Mouse (Mus musculus) intestine, embryonic 14.5 days (tissue): ENCODE results near the gene Trnp1. TPM values are rescaled to one million over a fixed set of nuclear protein-coding genes. Genes with fewer than 3 reads are reported as not detected.

Experiments
- ATAC-seq: fragments of 200-750 bp; cut with Nextera tagmentation; replicated peaks from 2 replicates; pipeline ENCODE4 v1.8.0; 2017; ENCODE audit warnings: low read depth, moderate number of reproducible peaks, moderate TSS enrichment, moderate library complexity; ENCODE audit not compliant: low FRiP score, low TSS enrichment
- DNase-seq: peaks from one replicate; pipeline ENCODE4 v3.0.0-alpha.2; 2018; ENCODE audit warnings: low spot score
- H3K27ac ChIP-seq: fragments of 300-500 bp; sonication (generic); 2 replicates; pipeline ENCODE4 v1.5.1; 2014; ENCODE audit warnings: low read depth, mild to moderate bottlenecking, control low read depth
- H3K27me3 ChIP-seq: fragments of 300-500 bp; sonication (generic); replicated peaks from 2 replicates; pipeline ENCODE4 v1.6.1; 2014; ENCODE audit warnings: low read length, control low read depth; ENCODE audit not compliant: control insufficient read depth, insufficient read depth
- H3K36me3 ChIP-seq: fragments of 300-500 bp; sonication (generic); 2 replicates; pipeline ENCODE4 v1.6.1; 2014; ENCODE audit warnings: low read length, control low read depth; ENCODE audit not compliant: control insufficient read depth, insufficient read depth
- H3K4me1 ChIP-seq: fragments of 300-500 bp; sonication (generic); replicated peaks from 2 replicates; pipeline ENCODE4 v1.6.1; 2014; ENCODE audit warnings: low read length, control low read depth, mixed read lengths; ENCODE audit not compliant: control insufficient read depth, insufficient read depth
- H3K4me2 ChIP-seq: fragments of 300-500 bp; sonication (generic); 2 replicates; pipeline ENCODE4 v1.6.1; 2014; ENCODE audit warnings: low read length
- H3K4me3 ChIP-seq: fragments of 300-500 bp; sonication (generic); 2 replicates; pipeline ENCODE4 v1.5.1; 2014; ENCODE audit warnings: low read depth, low read length, control low read depth, mixed read lengths
- H3K9ac ChIP-seq: fragments of 300-500 bp; sonication (generic); 2 replicates; pipeline ENCODE4 v1.6.1; 2014; ENCODE audit warnings: mild to moderate bottlenecking, low read length
- H3K9me3 ChIP-seq: fragments of 300-500 bp; sonication (generic); 2 replicates; pipeline ENCODE4 v1.6.1; 2016; ENCODE audit warnings: low read length, control low read depth; ENCODE audit not compliant: control insufficient read depth
- WGBS: fragments of 180-500 bp; shearing (Covaris S2); extraction: QIAGEN DNeasy Blood & Tissue Kit; methylation state at CpG from one replicate; pipeline ENCODE4 v1.1.7; 2014; 5-methylcytosine and 5-hydroxymethylcytosine counted together
- polyA plus RNA-seq: library from polyadenylated mRNA; unstranded; fragments of >200 nt; fragmentation: Nextera tagmentation; extraction: Ambion mirVana; gene quantifications from 2 replicates; pipeline ENCODE4 v1.2.1, GENCODE M21; 2014

Trnp1 gene
- polyA plus RNA-seq, 1 experiment from 2014 or later, result 2.4 TPM

DNA sequence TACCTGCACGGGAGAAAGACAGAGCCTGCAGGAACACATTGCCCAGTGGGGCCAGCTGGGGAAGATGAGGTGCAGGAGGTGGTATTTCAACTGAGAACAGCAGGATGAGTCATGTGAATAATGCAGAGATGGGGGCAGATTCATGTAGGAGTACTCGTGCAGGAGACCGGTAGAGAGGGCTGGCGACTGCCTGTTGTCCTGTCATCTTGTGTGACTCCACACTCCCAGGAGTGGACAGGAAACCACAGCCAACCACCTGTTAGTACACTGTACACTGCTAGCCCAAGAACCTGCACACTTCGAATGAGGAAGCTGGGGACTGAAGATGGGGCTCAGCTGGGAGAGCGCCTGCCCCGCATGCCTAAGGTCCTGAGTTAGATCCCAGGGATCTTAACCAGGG lies 3.2 kb upstream of the Trnp1 start:
- DNase-seq (no peak), ATAC-seq (no peak)
- peaks cover 9% of the 10 kb centered on the region; the same call in 1 of the 2 replicates for H3K4me1 ChIP-seq
- H3K9me3 ChIP-seq, result no peaks in the 10 kb centered on the region
- no peak overlapping the region for H3K27ac ChIP-seq
- H3K4me3 ChIP-seq, result no peak overlapping the region
- WGBS, result 54% methylated on average over 7 of the region's 7 CpGs
- no peak overlapping the region for H3K4me2 ChIP-seq
- no peak overlapping the region for H3K9ac ChIP-seq
- peaks cover 64% of the 10 kb centered on the region for H3K27me3 ChIP-seq
- H3K36me3 ChIP-seq, result no peaks in the 10 kb centered on the region

DNA sequence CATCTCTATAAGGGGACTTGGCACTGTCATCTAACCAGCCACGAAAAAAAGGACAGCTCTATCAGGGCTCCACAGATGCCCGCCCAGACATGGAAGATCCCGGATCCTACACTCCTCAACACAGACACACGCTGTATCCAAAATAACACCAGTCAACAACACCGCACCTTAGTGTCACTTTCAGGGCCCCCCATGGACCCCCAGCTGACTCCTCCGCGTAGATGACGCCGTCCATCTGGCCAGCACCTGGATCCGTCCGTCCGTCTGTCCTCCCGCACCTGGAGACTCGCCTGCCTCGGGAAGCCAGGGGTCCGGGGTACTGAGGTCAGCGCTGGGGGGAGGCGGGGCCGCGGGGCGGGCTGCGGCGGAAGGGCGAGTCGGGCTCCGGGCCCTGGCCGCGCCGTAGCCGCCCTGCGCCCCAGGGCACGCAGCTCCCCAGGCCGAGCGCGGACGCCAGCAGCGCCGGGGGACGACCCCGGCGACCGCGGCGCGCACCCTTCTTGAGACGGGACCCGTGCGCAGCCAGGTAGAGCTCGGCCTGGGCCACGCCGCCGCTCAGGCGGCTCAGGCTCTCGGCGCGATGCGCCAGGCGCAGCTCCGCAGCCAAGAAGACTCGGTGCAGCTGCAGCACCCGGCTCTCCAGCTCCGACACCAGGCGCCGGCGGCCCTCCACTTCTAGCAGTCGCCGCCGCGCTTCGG lies 740 bp downstream of the Trnp1 start:
- Histone ChIP-seq H3K9ac (peak overlapping the region; percentile 48), H3K9me3 (no peaks in the 10 kb centered on the region), H3K36me3 (no peaks in the 10 kb centered on the region), H3K4me3 (peak overlapping the region; percentile 51), H3K27ac (no peak overlapping the region), H3K4me2 (peak overlapping the region; percentile 99), H3K27me3 (peaks cover 82% of the 10 kb centered on the region), H3K4me1 (peaks cover 9% of the 10 kb centered on the region; the same call in 1 of the 2 replicates)
- ATAC-seq (0 out of 2 replicates have a peak, but pooled peaks have one; percentile 34), DNase-seq (no peak)
- under 1% methylated on average over 59 of the region's 70 CpGs for WGBS

DNA sequence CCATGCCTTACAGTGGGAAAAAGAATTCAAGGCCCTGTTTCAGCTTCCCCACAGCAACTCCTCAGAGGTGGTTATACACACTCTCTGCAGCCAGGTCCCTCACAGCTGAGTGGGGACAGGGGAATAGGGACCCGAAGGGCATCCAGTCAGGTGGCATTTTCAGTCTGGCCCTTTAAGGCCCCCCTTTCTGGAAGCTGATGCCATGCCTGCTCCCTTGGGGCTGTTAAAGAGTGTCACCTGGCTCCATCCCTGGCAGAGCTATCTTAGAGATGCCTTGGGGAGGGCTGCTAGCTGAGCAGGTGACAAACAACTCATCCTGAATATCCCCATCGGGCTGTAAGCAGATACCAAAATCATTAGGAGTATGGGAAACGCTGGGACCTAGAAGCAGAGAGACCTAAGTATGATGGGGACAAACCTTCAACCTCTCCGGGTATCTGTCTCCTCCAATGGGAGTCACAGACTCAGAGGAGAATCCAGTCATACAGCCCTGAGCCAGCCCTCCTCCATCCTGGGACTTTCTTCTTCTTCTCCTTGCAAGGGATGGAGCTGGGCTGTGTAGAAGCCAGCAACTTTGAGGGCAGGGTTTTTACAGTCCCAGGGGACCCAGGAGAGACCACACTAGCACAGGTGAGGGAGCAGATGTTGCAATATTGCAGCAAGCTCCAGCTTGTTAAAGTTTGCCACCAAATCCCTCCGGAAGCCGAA lies 1.5 kb downstream of the Trnp1 start:
- Histone ChIP-seq H3K4me3 (peak overlapping the region; percentile 51; the same call in 1 of the 2 replicates), H3K36me3 (no peaks in the 10 kb centered on the region), H3K4me1 (peaks cover 10% of the 10 kb centered on the region; the same call in 1 of the 2 replicates), H3K9ac (no peak overlapping the region), H3K9me3 (no peaks in the 10 kb centered on the region), H3K27me3 (peaks cover 79% of the 10 kb centered on the region), H3K27ac (no peak overlapping the region), H3K4me2 (peak overlapping the region; percentile 99; the same call in 1 of the 2 replicates)
- 30% methylated on average over 6 of the region's 6 CpGs for WGBS
- no peak for ATAC-seq
- no peak for DNase-seq

DNA sequence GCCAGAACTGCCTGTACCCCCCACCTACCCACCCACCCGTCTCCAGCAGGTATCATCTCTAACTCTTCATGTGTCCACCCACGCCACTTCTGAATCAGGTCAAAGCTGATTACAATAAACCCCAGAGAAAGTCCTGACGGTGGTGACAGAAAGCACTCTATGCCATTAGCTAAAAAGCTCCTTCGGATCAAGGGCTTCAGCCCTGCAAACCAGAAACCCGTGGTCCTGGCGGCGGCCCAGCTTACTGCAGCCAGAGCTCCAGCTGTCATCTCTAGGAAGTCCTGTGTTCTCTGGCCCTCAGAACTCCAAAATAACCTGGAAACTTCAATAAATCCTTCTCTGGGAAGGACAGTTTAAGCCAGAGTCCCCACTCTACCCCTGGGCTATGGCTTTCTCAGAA lies 2.6 kb downstream of the Trnp1 start:
- Histone ChIP-seq H3K4me1 (peaks cover 13% of the 10 kb centered on the region; the same call in 1 of the 2 replicates), H3K27me3 (peaks cover 67% of the 10 kb centered on the region), H3K9me3 (no peaks in the 10 kb centered on the region), H3K27ac (no peak overlapping the region), H3K4me3 (no peak overlapping the region), H3K36me3 (no peaks in the 10 kb centered on the region), H3K4me2 (no peak overlapping the region), H3K9ac (no peak overlapping the region)
- ATAC-seq (no peak), DNase-seq (no peak)
- WGBS, result 36% methylated on average over 7 of the region's 7 CpGs

DNA sequence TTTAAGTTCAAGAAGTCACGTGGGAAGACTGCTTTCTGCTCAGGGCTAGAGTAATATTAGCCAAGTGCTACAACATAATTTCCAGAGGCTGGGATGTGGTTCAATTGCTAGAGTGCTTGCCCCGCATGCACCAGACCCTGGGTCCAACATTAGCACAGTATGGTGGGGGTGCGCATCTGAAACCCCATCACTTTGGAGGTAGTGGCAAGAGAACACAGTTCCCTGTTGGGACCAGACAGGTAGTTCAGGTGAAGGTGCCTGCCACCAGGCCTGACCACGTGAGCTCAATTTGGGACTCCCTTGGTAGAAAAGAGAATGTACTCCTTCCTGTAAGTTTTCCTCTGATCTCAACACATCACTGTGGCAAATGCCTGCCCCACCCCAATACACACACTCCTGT lies 3.5 kb downstream of the Trnp1 start:
- no peak overlapping the region for H3K4me3 ChIP-seq
- 68% methylated on average over 4 of the region's 4 CpGs for WGBS
- DNase-seq (no peak), ATAC-seq (no peak)
- H3K36me3 ChIP-seq, result no peaks in the 10 kb centered on the region
- peaks cover 58% of the 10 kb centered on the region for H3K27me3 ChIP-seq
- H3K4me2 ChIP-seq, result no peak overlapping the region
- no peaks in the 10 kb centered on the region for H3K9me3 ChIP-seq
- H3K4me1 ChIP-seq, result peaks cover 13% of the 10 kb centered on the region; the same call in 1 of the 2 replicates
- H3K27ac ChIP-seq, result no peak overlapping the region
- no peak overlapping the region for H3K9ac ChIP-seq

DNA sequence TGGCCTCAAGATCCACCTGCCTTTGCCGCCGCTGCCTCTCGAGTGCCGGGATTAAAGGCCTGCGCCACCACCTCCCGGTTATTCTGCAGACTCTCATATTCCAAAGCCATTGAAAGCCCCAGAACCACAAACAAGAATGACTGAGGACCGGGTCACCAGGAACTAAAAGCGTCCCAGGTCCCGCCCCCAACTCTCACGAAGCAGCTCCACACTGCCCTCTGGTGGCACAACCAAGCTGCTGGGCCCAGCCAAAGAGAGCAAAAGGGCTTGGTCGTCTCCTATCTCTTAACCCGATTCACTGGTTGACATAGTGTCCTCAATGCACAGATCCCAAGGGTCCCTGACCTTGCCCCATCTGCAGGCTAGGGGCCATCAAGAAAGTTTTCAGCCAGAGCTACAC lies 3.9 kb downstream of the Trnp1 start:
- no peaks in the 10 kb centered on the region for H3K36me3 ChIP-seq
- no peaks in the 10 kb centered on the region for H3K9me3 ChIP-seq
- H3K27me3 ChIP-seq, result peaks cover 54% of the 10 kb centered on the region
- no peak overlapping the region for H3K27ac ChIP-seq
- WGBS, result under 1% methylated on average over 12 of the region's 12 CpGs
- peak overlapping the region; percentile 20 for H3K4me3 ChIP-seq
- H3K4me1 ChIP-seq, result peaks cover 15% of the 10 kb centered on the region; the same call in 1 of the 2 replicates
- peak overlapping the region; percentile 56 for H3K4me2 ChIP-seq
- ATAC-seq (no peak; the same call in 1 of the 2 replicates), DNase-seq (peak; percentile 96)
- no peak overlapping the region for H3K9ac ChIP-seq

DNA sequence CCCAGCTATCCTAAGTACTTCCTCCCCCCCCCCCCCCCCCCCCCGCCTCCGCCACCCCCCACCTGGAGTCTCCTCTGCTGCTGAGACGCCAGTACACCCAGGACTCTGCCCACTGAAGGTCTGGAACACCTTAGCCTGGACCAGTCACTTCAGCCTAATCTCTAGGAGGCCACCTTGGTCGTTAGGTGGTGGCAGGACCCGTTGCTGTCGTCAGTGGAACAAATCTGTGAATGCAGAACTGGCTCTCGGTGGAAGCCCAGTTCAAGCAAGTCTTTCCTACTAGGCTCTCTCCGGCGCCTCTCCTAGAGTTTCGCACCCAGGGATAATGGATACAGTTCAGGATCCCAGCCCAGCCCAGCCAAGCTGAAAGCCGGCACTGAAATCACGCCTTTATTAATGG lies 4.5 kb downstream of the Trnp1 start:
- Histone ChIP-seq H3K27ac (no peak overlapping the region), H3K9me3 (no peaks in the 10 kb centered on the region), H3K4me1 (peaks cover 15% of the 10 kb centered on the region; the same call in 1 of the 2 replicates), H3K36me3 (no peaks in the 10 kb centered on the region), H3K9ac (no peak overlapping the region), H3K27me3 (peaks cover 49% of the 10 kb centered on the region), H3K4me3 (peak overlapping the region; percentile 20), H3K4me2 (peak overlapping the region; percentile 56)
- ATAC-seq, result no peak
- DNase-seq, result no peak
- WGBS, result 22% methylated on average over 10 of the region's 12 CpGs

DNA sequence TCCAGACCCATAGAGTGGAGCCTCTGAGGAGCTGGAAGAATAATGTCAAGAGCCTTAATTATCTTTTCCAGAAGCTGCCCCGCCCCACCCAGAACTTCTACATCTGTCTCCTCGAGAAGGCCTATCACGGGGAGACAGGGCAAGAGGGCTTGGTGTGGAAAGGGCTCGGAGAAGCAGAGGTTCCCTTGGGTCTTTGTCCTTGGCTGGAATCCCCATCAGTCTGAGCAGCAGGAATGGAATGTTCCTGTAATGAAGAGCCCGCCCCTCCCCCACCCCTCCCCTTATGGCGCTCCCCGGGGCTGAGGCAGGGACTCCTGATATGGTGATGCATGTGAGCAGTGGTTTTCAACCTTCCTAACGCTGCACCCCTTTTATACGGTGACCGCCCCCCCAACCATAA lies 6.5 kb downstream of the Trnp1 start:
- no peak for ATAC-seq
- Histone ChIP-seq H3K9me3 (no peaks in the 10 kb centered on the region), H3K27ac (no peak overlapping the region), H3K4me3 (no peak overlapping the region), H3K9ac (no peak overlapping the region), H3K4me2 (no peak overlapping the region), H3K4me1 (peaks cover 9% of the 10 kb centered on the region; the same call in 1 of the 2 replicates), H3K36me3 (no peaks in the 10 kb centered on the region), H3K27me3 (peaks cover 29% of the 10 kb centered on the region)
- 33% methylated on average over 10 of the region's 10 CpGs for WGBS
- DNase-seq, result no peak
